Mouse (Mus musculus): ENCODE data around the gene Pign.

- TF ChIP-seq CTCF (IDR thresholded peaks at IDR 0.05; ENCODE audit: control insufficient read depth, insufficient read depth, insufficient replicate concordance, low read depth, low read length), result no peak
- no peak for TF ChIP-seq POLR2A (IDR thresholded peaks at IDR 0.05; ENCODE audit: control insufficient read depth, low read depth, low read length)
Measured at GRCm38 (mm10) chr1:105685501-105685900, 22.0 kb upstream of the Pign start.

All from testis, adult 2 months (tissue).